Mouse (Mus musculus): ENCODE measurements around the gene Rin3.

DNA sequence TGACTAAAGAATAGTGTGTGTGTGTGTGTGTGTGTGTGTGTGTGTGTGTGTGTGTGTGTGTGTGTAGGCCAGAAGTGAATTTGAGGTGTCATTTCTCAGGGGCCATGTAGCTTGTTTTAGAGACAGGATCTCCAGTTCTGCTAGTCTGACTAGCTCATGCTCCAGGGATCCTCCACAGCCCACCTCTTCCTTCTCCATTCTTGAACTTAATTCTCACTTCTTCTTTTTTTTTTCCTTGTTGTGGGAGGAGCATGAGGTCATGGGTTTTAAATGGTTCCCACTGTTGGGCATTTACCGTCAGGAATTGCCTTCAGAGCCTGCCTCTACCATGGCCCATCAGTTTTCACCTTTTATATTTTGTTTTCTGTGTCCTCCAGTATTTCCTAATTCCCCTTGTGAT is 30.3 kb upstream of the Rin3 start:
- TF ChIP-seq CTCF (IDR thresholded peaks at IDR 0.05; ENCODE audit: extremely low read depth, insufficient read depth, low read length) (no peak), POLR2A (IDR thresholded peaks at IDR 0.05; ENCODE audit: extremely low read depth, insufficient read depth, low read length) (no peak)

All from cortical plate, adult 2 months (tissue).